ENCODE assay signal across 9 mouse cellular contexts in genomic region chr5:92856346-92856745, GRCm38 (mm10).
DNase-seq lines count a peak whose midpoint lies in the region; ATAC-seq and TF ChIP-seq lines count a peak whose summit lies in the region.
"Had no signal": no experiment of that assay in that cellular context is flagged by ENCODE, and none has a peak within 500 bp of the region (broad histone marks: within the 10 kb centered on the region; RNA-seq: fewer than 3 reads in every experiment).

No protein-coding gene starts in this region.

- H3K36me3 ChIP-seq in forebrain, embryonic 14.5 days (ENCODE audit: control insufficient read depth, insufficient read depth, low read length) = no peaks in the 10 kb centered on the region
- no peaks in the 10 kb centered on the region for H3K36me3 ChIP-seq in forebrain, embryonic 13.5 days (ENCODE audit: poor library complexity, severe bottlenecking)
- H3K36me3 ChIP-seq in embryonic facial prominence, embryonic 14.5 days (ENCODE audit: control insufficient read depth, insufficient read depth, low read length) = no peaks in the 10 kb centered on the region
- H3K36me3 ChIP-seq in hindbrain, postnatal 0 days (ENCODE audit: insufficient read depth, low read length) = no peaks in the 10 kb centered on the region
- no peaks in the 10 kb centered on the region for H3K36me3 ChIP-seq in liver, embryonic 12.5 days
- H3K36me3 ChIP-seq: liver, embryonic 13.5 days had no signal

- no peak for TF ChIP-seq CTCF in hindbrain, postnatal 0 days (IDR thresholded peaks at IDR 0.05; ENCODE audit: low read depth)

- H3K4me1 ChIP-seq in forebrain, embryonic 14.5 days (ENCODE audit: control insufficient read depth, insufficient read depth, low read length) = peaks cover 23% of the 10 kb centered on the region
- peaks cover 22% of the 10 kb centered on the region for H3K4me1 ChIP-seq in forebrain, embryonic 13.5 days
- peaks cover 16% of the 10 kb centered on the region for H3K4me1 ChIP-seq in embryonic facial prominence, embryonic 14.5 days (ENCODE audit: control insufficient read depth, insufficient read depth, low read length)
- H3K4me1 ChIP-seq in hindbrain, postnatal 0 days (ENCODE audit: insufficient read depth, low read length) = peaks cover 17% of the 10 kb centered on the region; the same call in 1 of the 2 replicates
- no peaks in the 10 kb centered on the region for H3K4me1 ChIP-seq in liver, embryonic 12.5 days
- H3K4me1 ChIP-seq: liver, embryonic 13.5 days had no signal

- no peaks in the 10 kb centered on the region for H3K9me3 ChIP-seq in forebrain, embryonic 14.5 days (replicated peaks; ENCODE audit: control insufficient read depth, low read length)
- no peaks in the 10 kb centered on the region for H3K9me3 ChIP-seq in forebrain, embryonic 13.5 days (replicated peaks)
- no peaks in the 10 kb centered on the region for H3K9me3 ChIP-seq in embryonic facial prominence, embryonic 14.5 days (ENCODE audit: control insufficient read depth, low read length)
- H3K9me3 ChIP-seq in hindbrain, postnatal 0 days (ENCODE audit: low read length) = no peaks in the 10 kb centered on the region
- H3K9me3 ChIP-seq in liver, embryonic 12.5 days (replicated peaks) = no peaks in the 10 kb centered on the region
- H3K9me3 ChIP-seq: liver, embryonic 13.5 days had no signal

- peak; percentile 27; the same call in 1 of the 2 replicates for ATAC-seq in forebrain, embryonic 14.5 days
- ATAC-seq in forebrain, embryonic 13.5 days = no peak
- ATAC-seq in embryonic facial prominence, embryonic 14.5 days (ENCODE audit: low read depth) = peak; percentile 34; the same call in 1 of the 2 replicates
- ATAC-seq in hindbrain, postnatal 0 days = no peak
- no peak for ATAC-seq in liver, embryonic 12.5 days

- no peak overlapping the region for H3K27ac ChIP-seq in forebrain, embryonic 14.5 days (ENCODE audit: low read depth, low read length)
- H3K27ac ChIP-seq in forebrain, embryonic 13.5 days = no peak overlapping the region
- no peak overlapping the region for H3K27ac ChIP-seq in embryonic facial prominence, embryonic 14.5 days (replicated peaks; ENCODE audit: low read depth, low read length)
- H3K27ac ChIP-seq in hindbrain, postnatal 0 days = no peak overlapping the region
- H3K27ac ChIP-seq in liver, embryonic 12.5 days = no peak overlapping the region
- H3K27ac ChIP-seq: liver, embryonic 13.5 days had no signal

- H3K4me3 ChIP-seq in forebrain, embryonic 14.5 days (ENCODE audit: low read depth, low read length) = no peak overlapping the region
- no peak overlapping the region for H3K4me3 ChIP-seq in forebrain, embryonic 13.5 days
- no peak overlapping the region for H3K4me3 ChIP-seq in embryonic facial prominence, embryonic 14.5 days (ENCODE audit: low read depth, low read length)
- H3K4me3 ChIP-seq in hindbrain, postnatal 0 days (ENCODE audit: low read length) = no peak overlapping the region
- no peak overlapping the region for H3K4me3 ChIP-seq in liver, embryonic 12.5 days
- H3K4me3 ChIP-seq: liver, embryonic 13.5 days had no signal

- H3K27me3 ChIP-seq in forebrain, embryonic 14.5 days (replicated peaks; ENCODE audit: control insufficient read depth, insufficient read depth, low read length) = no peaks in the 10 kb centered on the region
- H3K27me3 ChIP-seq in forebrain, embryonic 13.5 days = no peaks in the 10 kb centered on the region
- no peaks in the 10 kb centered on the region for H3K27me3 ChIP-seq in embryonic facial prominence, embryonic 14.5 days (replicated peaks; ENCODE audit: control insufficient read depth, insufficient read depth, low read length)
- no peaks in the 10 kb centered on the region for H3K27me3 ChIP-seq in hindbrain, postnatal 0 days (ENCODE audit: insufficient read depth, low read length)
- H3K27me3 ChIP-seq in liver, embryonic 12.5 days (replicated peaks) = no peaks in the 10 kb centered on the region
- H3K27me3 ChIP-seq: liver, embryonic 13.5 days had no signal

- no peak overlapping the region for H3K4me2 ChIP-seq in forebrain, embryonic 14.5 days (ENCODE audit: low read length)
- no peak overlapping the region for H3K4me2 ChIP-seq in forebrain, embryonic 13.5 days
- H3K4me2 ChIP-seq in embryonic facial prominence, embryonic 14.5 days (ENCODE audit: low read depth, low read length) = peak overlapping the region; percentile 25; the same call in 1 of the 2 replicates
- H3K4me2 ChIP-seq in hindbrain, postnatal 0 days (ENCODE audit: low read depth, low read length) = 0 out of 2 replicates have a peak overlapping the region, but pooled peaks have one; percentile 26
- H3K4me2 ChIP-seq in liver, embryonic 12.5 days = no peak overlapping the region
- H3K4me2 ChIP-seq: liver, embryonic 13.5 days had no signal

- 41% methylated on average over 15 of the region's 15 CpGs for WGBS in forebrain, embryonic 14.5 days
- WGBS in forebrain, embryonic 13.5 days = 43% methylated on average over 15 of the region's 15 CpGs
- 25% methylated on average over 15 of the region's 15 CpGs for WGBS in embryonic facial prominence, embryonic 14.5 days
- 28% methylated on average over 15 of the region's 15 CpGs for WGBS in hindbrain, postnatal 0 days
- 54% methylated on average over 15 of the region's 15 CpGs for WGBS in liver, embryonic 12.5 days (ENCODE audit: insufficient replicate concordance)

- DNase-seq in forebrain, embryonic 14.5 days (ENCODE audit: low spot score) = no peak
- DNase-seq in MN1 (ENCODE audit: low spot score) = peak; percentile 9
- peak; percentile 67 for DNase-seq in embryonic facial prominence, embryonic 14.5 days (ENCODE audit: low spot score)
- peak; percentile 33 for DNase-seq in hindbrain, postnatal 0 days (ENCODE audit: low spot score)
- peak; percentile 47 for DNase-seq in ovary, adult 18-20 months (ENCODE audit: low spot score)
- DNase-seq in embryo, embryonic 10.5 days (ENCODE audit: low spot score) = no peak
- DNase-seq: liver, embryonic 13.5 days had no signal

- no peak overlapping the region for H3K9ac ChIP-seq in forebrain, embryonic 14.5 days (ENCODE audit: low read length)
- no peak overlapping the region for H3K9ac ChIP-seq in forebrain, embryonic 13.5 days
- H3K9ac ChIP-seq in embryonic facial prominence, embryonic 14.5 days (ENCODE audit: low read depth, low read length) = 0 out of 2 replicates have a peak overlapping the region, but pooled peaks have one; percentile 30
- no peak overlapping the region for H3K9ac ChIP-seq in hindbrain, postnatal 0 days (replicated peaks; ENCODE audit: low read length)
- H3K9ac ChIP-seq in liver, embryonic 12.5 days = no peak overlapping the region
- H3K9ac ChIP-seq: liver, embryonic 13.5 days had no signal

Comparison
In these comparisons a context has a peak if more than half of its experiments do, and no peak if none do; other contexts are left out.
1. ATAC-seq: peak in forebrain, embryonic 14.5 days (single experiment) and embryonic facial prominence, embryonic 14.5 days (single experiment); none in forebrain, embryonic 13.5 days (single experiment), hindbrain, postnatal 0 days (single experiment) and liver, embryonic 12.5 days (single experiment).
2. DNase-seq: peak in MN1 (single experiment), embryonic facial prominence, embryonic 14.5 days (single experiment), hindbrain, postnatal 0 days (single experiment) and ovary, adult 18-20 months (single experiment); none in forebrain, embryonic 14.5 days (single experiment) and embryo, embryonic 10.5 days (single experiment).
3. H3K4me2 ChIP-seq: peak in embryonic facial prominence, embryonic 14.5 days (single experiment) and hindbrain, postnatal 0 days (single experiment); none in forebrain, embryonic 14.5 days (single experiment), forebrain, embryonic 13.5 days (single experiment) and liver, embryonic 12.5 days (single experiment).